Mouse (Mus musculus) limb, embryonic 15.5 days (tissue): ENCODE data around the gene Ddx27. TPM values are rescaled to one million over a fixed set of nuclear protein-coding genes. Genes with fewer than 3 reads are reported as not detected.

ENCODE experiments used
- ATAC-seq: fragments of 200-750 bp; cut with Nextera tagmentation; 2 replicates; pipeline ENCODE4 v1.8.0; 2017; ENCODE audit warnings: low read depth, moderate TSS enrichment; ENCODE audit not compliant: insufficient number of reproducible peaks, low FRiP score, low TSS enrichment
- H3K27ac ChIP-seq: fragments of 300-500 bp; sonication (generic); 2 replicates; pipeline ENCODE4 v1.5.1; 2015; ENCODE audit warnings: moderate library complexity, mild to moderate bottlenecking, inconsistent platforms
- H3K27me3 ChIP-seq: fragments of 300-500 bp; sonication (generic); 2 replicates; pipeline ENCODE4 v1.6.1; 2015; ENCODE audit warnings: inconsistent platforms
- H3K36me3 ChIP-seq: fragments of 300-500 bp; sonication (generic); 2 replicates; pipeline ENCODE4 v1.6.1; 2015; ENCODE audit warnings: inconsistent platforms
- H3K4me1 ChIP-seq: fragments of 300-500 bp; sonication (generic); 2 replicates; pipeline ENCODE4 v1.6.1; 2015; ENCODE audit warnings: inconsistent platforms
- H3K4me2 ChIP-seq: fragments of 300-500 bp; sonication (generic); 2 replicates; pipeline ENCODE4 v1.6.1; 2015; ENCODE audit warnings: mild to moderate bottlenecking, inconsistent platforms
- H3K4me3 ChIP-seq: fragments of 300-500 bp; sonication (generic); 2 replicates; pipeline ENCODE4 v1.5.1; 2015; ENCODE audit warnings: mild to moderate bottlenecking, inconsistent platforms
- H3K9ac ChIP-seq: fragments of 300-500 bp; sonication (generic); 2 replicates; pipeline ENCODE4 v1.6.1; 2015; ENCODE audit warnings: inconsistent platforms
- H3K9me3 ChIP-seq: fragments of 300-500 bp; sonication (generic); 2 replicates; pipeline ENCODE4 v1.6.1; 2016; ENCODE audit warnings: inconsistent platforms
- WGBS: fragments of 180-500 bp; shearing (Covaris S2); methylation state at CpG from one replicate; pipeline ENCODE4 v1.1.7; 2015; 5-methylcytosine and 5-hydroxymethylcytosine counted together
- polyA plus RNA-seq: library from polyadenylated mRNA; unstranded; fragments of >200 nt; fragmentation: Nextera tagmentation; extraction: Ambion mirVana; gene quantifications from 2 replicates; pipeline ENCODE4 v1.2.1, GENCODE M21; 2015

Gene Ddx27
- polyA plus RNA-seq, 1 experiment from 2014 or later = 45.3 TPM

- 44% methylated on average over 18 of the region's 18 CpGs for WGBS
- H3K4me1 ChIP-seq = peaks cover 23% of the 10 kb centered on the region
- H3K36me3 ChIP-seq = no peaks in the 10 kb centered on the region
- no peak overlapping the region for H3K4me2 ChIP-seq
- H3K9ac ChIP-seq = no peak overlapping the region
- H3K27me3 ChIP-seq = no peaks in the 10 kb centered on the region
- H3K27ac ChIP-seq = 0 out of 2 replicates have a peak overlapping the region, but pooled peaks have one; percentile 33
- H3K4me3 ChIP-seq = no peak overlapping the region
- H3K9me3 ChIP-seq = no peaks in the 10 kb centered on the region
- ATAC-seq = peak; percentile 61; the same call in 1 of the 2 replicates
Observed at GRCm38 (mm10) chr2:167079535-167080257, 64.7 kb downstream of the Ddx27 start.

DNA sequence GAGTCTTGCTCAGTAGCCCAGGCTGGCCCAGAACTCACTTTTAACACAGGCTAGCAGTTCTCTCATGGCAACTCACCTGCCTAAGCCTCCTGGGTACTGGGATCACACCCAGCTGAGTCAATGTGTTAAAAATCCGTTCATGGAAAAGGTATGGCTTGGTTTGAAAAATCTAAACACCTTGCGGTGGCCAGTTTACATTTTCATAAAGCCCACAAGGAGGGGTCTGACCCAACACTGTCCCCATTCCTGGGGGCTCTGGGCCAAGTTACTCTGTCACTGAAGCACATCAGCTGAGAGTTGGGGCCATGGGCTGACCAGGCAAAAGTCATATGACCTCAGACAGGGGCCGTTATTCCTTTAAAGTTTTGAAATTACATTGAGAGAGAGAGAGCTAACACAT is 65.4 kb downstream of the Ddx27 start:
- peaks cover 23% of the 10 kb centered on the region for H3K4me1 ChIP-seq
- no peak overlapping the region for H3K9ac ChIP-seq
- no peak overlapping the region for H3K4me2 ChIP-seq
- no peak overlapping the region for H3K27ac ChIP-seq
- no peaks in the 10 kb centered on the region for H3K9me3 ChIP-seq
- no peak overlapping the region for H3K4me3 ChIP-seq
- ATAC-seq = no peak
- 85% methylated on average over 3 of the region's 3 CpGs for WGBS
- H3K27me3 ChIP-seq = no peaks in the 10 kb centered on the region
- no peaks in the 10 kb centered on the region for H3K36me3 ChIP-seq

DNA sequence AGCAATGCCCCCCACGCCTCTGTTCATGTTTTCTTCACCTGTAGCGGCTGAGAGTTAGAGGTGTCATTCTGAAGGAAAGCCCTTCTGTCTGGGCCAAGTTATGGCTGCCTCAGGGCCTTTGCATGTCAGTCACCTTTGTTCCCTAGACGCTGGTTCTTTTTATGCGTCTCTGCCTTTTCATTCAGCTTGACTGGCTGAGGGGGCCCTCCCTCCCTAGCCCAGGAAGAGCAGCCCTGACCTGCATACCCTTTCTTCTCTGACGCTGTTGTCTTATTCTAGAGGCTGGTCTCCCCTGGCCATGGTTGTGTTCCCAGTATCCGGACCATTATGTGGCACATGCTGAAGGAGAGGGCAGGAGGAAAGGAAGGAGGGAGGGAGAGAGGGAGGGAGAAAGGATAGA is 66.1 kb downstream of the Ddx27 start:
- WGBS = 64% methylated on average over 6 of the region's 6 CpGs
- ATAC-seq = no peak
- no peaks in the 10 kb centered on the region for H3K27me3 ChIP-seq
- peaks cover 23% of the 10 kb centered on the region for H3K4me1 ChIP-seq
- no peak overlapping the region for H3K4me2 ChIP-seq
- H3K27ac ChIP-seq = no peak overlapping the region
- no peak overlapping the region for H3K4me3 ChIP-seq
- H3K9me3 ChIP-seq = no peaks in the 10 kb centered on the region
- H3K36me3 ChIP-seq = no peaks in the 10 kb centered on the region
- no peak overlapping the region for H3K9ac ChIP-seq

DNA sequence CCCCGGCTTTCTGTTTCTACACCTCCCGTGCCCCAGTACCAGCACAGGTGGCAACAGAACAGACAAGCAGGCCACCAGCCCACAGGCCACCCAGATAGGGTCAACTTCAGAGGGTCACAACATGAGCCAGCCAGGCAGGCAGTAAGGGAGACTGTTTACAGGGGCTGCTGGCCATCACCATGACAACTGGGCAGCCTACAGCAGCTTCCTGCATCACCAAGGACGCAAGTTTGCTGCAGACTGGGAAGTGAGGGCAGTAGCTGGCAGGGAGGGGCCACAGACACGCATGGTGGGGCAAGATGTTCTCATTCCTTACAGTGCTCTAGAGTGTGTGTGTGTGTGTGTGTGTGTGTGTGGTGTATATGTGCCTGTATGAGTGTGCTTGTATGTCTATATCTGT is 66.6 kb downstream of the Ddx27 start:
- Histone ChIP-seq H3K9me3 (no peaks in the 10 kb centered on the region), H3K27me3 (no peaks in the 10 kb centered on the region), H3K4me3 (no peak overlapping the region), H3K36me3 (no peaks in the 10 kb centered on the region), H3K9ac (no peak overlapping the region), H3K4me1 (peaks cover 23% of the 10 kb centered on the region), H3K27ac (no peak overlapping the region), H3K4me2 (no peak overlapping the region)
- ATAC-seq = no peak
- 28% methylated on average over 4 of the region's 4 CpGs for WGBS

Other genes starting within 250 kb of the Ddx27 start
- gene Trp53rkb, start 222.7 kb upstream of the Ddx27 start, polyA plus RNA-seq = 5.5 and 6.1 TPM in 2 replicates
- 3.8 and 4.6 TPM in 2 replicates for gene Arfgef2, start 209.6 kb upstream of the Ddx27 start, polyA plus RNA-seq
- 83.7 and 86.2 TPM in 2 replicates for gene Cse1l, start 109.2 kb upstream of the Ddx27 start, polyA plus RNA-seq
- gene Stau1, start 18.9 kb upstream of the Ddx27 start, polyA plus RNA-seq = 98.2 and 99.9 TPM in 2 replicates
- gene Znfx1, start 47.8 kb downstream of the Ddx27 start, polyA plus RNA-seq = 8.5 and 9.1 TPM in 2 replicates
- 0.73 and 1.1 TPM in 2 replicates for gene Kcnb1, start 175.0 kb downstream of the Ddx27 start, polyA plus RNA-seq
- 35.7 and 44.6 TPM in 2 replicates for gene Ptgis, start 225.4 kb downstream of the Ddx27 start, polyA plus RNA-seq